Mouse (Mus musculus) ES-E14 (cell line): ENCODE results near the gene Pde7b.

ENCODE experiments used
- CHD2 ChIP-seq: IDR thresholded peaks from 2 replicates; pipeline ENCODE4 v1.6.1; 2014; ENCODE audit warnings: mild to moderate bottlenecking, low read depth, low read length, inconsistent platforms
- HCFC1 ChIP-seq: IDR thresholded peaks from 2 replicates; pipeline ENCODE4 v1.6.1; 2012; ENCODE audit warnings: low read length, inconsistent platforms, borderline replicate concordance; ENCODE audit not compliant: insufficient read depth
- ZNF384 ChIP-seq: IDR thresholded peaks from 2 replicates; pipeline ENCODE4 v1.6.1; 2012; ENCODE audit warnings: low read depth, low read length, inconsistent platforms

GRCm38 (mm10) chr10:20673798-20674197, 51.1 kb downstream of the Pde7b start:
- TF ChIP-seq CHD2 (no peak), HCFC1 (no peak), ZNF384 (no peak)
